Mouse (Mus musculus) ovary, postnatal 10 days (tissue): ENCODE measurements around the gene Ror1.
A peak's percentile ranks its signal among the peaks of the same experiment; 100 is the strongest.

Experiments used
- DNase-seq: peaks from one replicate; pipeline ENCODE4 v3.0.0; 2022; ENCODE audit warnings: low spot score

Ror1 gene

DNA sequence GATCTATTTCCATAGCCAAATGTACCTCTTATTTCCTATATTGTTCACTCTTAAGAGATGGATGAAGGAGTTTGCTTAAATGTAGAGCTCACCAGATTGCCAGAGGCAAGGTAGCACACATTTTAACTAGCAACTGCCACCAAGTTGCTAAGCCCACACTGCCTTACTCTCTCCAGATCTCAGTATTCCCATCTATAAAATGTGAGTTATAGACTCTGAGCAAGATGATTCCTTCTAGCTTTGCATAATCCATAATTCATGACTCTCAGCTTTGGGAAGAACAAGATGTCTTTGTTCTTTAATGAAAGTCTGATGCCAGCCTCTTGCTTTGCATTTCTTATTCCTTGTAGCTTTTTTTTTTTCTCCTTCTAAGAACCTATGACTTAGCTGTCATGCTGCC lies 64.6 kb downstream of the Ror1 start:
- no peak for DNase-seq

DNA sequence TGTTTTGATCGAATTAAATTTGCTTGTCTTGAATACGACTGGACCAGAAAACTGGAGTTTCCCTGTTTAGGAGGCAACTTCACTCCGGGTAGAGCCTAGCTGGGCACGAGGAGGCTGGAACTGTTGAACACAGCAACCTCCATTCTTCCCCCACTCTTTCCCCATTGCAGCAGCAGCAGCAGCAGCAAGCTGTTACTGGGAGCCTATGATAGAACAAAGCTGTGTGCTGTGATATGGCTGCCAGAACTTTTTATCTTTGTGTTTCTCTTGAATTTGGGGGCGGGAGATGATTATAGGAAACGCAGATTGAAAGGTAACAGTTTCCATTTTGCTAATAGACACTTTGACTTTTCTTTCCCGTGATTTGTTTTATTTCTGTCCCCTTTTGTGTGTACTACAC lies 70.2 kb downstream of the Ror1 start:
- no peak for DNase-seq

DNA sequence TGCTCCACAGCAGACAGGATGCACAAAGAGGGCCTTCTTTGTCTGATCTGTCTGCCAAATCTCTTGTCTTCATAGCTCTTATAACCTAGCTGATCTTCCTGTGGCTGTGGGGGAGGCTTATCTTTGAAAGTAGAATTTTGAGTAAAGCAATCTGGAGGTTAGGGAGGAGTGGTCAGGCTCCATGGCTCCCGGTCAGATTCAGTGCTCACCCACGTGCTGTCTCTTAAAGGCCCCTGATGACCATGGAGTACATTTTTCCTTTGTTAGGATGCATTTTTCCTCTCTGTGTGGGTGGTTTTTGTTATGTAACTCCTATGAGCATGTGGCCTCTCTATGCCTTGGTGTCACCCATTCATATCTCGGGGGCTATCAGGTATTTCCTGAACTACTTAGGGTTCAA lies 71.3 kb downstream of the Ror1 start:
- no peak for DNase-seq

DNA sequence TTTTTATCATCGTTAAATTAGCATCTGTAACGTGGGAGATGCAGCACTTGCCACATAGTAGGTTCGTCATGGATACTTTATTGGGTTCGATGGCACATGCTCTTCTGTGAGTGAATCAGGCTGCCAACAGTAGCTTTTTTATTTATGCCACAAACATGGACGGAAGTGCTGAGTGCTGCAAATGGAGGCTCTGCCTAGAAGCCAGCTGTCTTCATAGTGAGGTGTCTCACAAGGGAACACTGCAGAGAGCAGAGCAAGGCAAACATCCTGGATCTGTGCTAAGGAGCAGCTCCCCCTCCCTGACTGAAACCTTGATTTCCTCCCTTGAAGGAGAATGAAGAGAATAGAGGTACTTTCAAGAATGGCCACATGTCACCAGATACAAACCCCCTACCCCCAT lies 74.1 kb downstream of the Ror1 start:
- DNase-seq = no peak

DNA sequence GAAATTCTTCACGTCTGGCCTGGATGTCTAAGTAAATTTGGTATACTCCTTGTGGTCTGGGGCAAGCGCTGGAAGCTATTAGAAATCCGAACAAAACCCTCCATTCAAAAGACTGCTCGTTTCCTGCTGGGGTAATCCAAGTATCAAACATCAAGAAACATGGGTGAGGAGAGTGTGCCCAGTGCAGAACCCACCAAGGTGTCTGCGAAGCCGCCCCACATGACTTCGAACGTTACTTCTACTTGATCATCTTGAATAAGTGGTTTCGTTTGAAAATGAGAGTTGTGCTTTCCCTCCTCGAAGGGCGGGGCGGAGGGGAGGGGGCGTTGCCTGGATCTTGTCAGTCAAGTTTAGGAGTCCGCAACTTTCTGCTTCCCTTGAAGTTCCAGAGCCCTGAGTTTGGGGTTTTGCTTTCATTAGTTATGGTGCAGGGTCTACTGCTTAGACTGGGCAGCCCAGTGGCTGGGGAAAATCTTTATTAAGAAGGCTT lies 74.6 kb downstream of the Ror1 start:
- no peak for DNase-seq

DNA sequence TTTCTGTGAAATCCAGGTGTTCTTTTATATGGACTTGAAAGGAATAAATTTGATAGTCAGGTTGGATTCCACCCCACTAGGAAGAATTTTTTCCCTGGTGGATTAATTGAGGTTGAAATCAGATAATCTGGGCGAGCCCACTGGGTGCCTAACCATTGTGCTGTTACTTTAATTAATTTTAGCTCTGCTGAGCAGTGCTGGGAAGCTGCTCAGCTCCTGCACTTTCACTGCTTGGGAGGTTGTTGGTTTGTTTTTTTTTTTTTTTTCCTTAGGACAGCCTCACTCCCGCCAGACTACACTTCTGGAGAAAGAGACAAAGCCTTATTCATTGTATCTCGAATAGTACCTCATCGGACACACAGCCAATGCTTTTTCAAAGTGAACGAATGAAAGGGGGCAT lies 75.2 kb downstream of the Ror1 start:
- DNase-seq = no peak

DNA sequence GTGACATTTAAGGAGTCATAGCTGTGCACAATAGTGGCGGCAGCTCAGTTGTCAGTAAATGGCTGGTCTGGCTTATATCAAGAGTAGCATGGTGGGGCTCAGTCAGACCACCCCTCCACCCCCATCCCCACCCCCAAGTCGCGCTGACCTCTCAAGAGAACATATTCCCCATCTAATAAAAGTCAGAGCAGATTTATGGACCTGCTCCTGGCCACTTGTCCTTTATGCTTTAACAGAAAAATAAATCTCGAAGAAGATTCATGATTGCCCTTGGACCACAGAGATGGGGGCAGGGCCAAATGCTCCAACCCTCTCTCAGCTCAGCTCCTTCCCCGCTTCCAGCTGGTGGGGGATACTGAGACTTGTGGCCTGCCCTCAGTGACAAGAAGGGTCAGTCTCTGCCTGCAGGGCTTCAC lies 75.9 kb downstream of the Ror1 start:
- DNase-seq = no peak

DNA sequence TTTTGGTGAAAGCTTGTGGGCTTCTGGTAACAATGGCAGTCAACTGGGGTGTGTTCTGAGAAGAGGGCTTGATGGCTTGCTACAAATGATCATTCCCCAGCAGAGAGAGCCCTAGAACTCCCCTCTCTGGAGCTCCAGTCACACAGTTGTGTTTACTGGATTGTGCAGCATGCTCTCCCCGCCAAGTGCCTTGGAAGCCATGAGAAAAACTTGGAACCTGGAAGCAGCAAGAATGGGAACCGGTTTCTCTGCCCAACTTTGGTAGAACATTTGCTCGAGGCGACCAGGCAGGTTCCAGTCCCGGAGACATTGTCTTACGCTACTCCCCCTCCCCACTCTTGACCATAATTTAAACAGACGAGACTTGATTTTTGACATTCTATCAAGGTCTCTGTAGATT lies 80.0 kb downstream of the Ror1 start:
- DNase-seq = no peak

DNA sequence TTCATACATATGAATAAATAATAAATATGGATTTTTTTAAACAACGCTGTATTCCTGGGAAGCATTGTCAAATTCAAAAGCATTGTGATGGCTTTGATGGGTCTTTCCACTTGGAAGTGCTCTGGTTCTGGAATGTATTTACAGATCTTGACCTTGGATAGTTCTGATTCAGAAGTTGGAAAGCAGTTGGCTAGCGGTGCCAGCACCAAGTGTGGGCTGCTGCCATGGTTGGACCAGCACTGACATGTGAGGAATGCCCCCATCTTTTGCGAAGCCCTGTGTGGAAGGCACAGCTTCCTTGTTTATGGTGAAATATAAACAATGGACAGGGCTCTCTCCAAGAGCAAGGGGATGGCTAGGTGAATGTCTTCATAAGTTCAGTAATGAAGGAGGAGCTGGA lies 82.7 kb downstream of the Ror1 start:
- DNase-seq = no peak

DNA sequence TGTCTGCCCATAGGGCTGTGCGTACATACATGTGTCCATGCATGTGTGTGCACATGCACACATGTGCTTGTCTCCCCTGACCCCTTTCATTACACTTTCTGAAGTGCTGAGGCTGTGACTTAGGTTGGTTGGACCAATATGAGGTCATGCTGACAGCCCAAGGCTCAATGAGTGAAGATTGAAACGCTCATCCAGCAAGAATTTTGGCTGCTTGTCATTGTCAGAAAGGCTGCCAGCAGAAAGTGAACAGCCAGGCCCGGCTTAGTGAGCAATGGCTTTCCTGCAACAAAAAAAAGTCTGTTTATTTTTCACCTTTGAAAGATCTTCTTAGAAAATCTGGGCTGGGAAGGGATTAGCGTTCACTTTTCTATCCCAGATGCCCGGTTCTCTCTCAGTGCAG lies 86.1 kb downstream of the Ror1 start:
- DNase-seq = no peak

DNA sequence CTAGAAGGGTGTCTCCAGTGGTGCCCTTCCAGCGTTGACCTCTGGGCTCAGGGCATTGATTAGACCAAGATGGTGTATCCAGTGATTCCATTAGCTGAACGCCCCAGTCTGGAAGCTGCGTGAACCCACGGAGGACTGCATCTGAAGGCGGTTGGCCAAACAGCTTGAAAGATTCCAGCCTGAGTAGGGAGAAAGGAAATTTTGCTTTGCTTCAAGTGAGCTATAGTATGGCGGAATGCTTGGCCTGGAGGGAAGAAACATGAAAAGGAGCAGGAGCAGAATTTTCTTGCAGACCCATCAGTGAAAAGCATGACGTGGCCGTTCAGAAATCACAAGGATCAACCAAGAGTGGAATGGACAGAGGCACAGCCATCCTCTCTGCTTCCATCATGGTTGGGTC lies 91.2 kb downstream of the Ror1 start:
- no peak for DNase-seq

DNA sequence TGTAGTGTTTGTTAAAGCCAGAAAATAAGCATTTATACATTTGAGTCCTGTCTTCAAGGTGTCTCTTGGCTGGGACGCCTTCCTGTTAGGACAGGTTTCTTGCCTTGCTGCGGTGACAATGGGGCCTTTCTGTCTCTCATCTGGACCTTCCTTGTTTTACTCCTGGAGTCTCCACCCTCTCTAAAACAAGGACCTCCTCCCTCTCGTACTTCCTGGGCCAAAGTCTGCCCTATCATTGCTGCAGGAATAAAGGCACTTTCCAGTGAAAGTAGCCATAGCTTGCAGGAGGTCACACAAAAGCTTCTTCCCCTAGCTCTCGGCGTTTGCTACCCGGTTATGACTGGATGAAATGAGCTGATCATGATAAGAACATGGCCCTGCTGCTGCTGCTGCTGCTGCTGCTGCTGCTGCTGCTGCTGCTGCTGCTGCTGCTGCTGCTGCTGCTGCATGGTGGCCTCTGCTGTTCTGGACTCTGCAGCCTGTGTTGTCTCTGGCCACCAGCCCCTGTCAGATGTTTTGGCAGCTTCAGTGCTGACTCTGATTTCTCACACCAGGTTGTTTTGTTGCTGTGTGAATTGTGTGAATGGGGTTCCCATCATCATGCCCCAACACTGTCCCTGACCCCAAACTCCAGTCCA lies 92.1 kb downstream of the Ror1 start:
- DNase-seq = peak; percentile 9

DNA sequence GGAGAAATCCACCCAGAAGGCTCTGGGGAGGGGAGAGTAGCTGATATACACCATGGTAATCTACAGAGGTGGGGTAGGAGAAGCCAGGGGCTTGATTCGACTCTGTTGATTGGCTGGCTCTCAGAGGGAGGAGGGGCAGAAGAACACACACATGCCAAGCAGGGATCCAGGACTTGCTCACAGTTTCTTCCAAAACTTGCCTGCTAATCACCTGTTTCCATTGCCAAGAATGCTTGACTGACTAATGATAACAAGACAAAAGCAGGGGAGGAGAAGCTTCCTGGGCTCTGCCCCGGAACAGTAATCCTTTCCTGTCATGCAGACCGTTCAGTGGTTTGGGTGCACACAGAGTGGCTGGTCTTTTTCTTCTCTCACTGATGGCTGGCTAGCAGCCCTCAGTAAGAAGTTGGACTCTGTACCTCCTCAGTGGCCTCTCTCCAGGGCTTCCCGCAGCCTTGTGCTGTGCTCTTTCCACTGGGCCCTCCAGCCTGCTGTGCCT lies 92.7 kb downstream of the Ror1 start:
- DNase-seq = no peak

DNA sequence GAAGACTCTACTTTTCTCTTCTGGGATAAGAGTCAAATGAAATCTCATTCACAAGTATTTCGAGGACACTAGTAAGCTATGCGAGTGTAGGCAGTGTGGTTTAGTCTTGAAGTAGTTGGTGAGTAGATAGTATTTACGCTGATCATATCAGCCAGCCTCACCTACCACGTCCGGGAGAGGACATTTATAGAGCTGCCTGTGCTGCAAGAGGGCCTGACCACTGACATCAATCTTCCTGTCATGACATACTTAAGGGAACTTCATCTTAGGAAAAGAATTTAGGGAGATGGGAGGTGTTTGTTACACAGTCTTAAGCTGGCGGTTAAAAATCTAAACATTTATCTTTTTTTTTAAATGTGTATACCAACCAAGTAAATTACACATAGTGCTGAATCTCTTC lies 95.9 kb downstream of the Ror1 start:
- DNase-seq = no peak

DNA sequence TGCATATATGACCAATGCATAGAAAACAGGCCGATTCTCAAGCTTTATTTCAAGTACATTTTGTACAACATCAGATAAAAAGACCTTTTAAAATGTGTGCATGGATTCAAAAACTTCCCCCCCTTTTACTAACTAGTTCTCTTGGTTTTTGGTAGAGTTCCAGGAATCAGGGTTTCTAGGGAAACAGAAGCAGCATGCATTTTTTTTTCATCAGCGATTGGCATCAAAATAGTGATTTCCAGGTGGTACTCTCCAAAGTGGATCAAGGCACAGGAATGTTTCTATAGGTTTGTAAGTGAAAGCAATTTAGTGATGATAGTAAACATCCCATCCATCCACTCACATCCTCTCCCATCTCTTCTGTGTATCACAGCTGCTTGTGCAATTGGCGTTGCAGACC lies 98.5 kb downstream of the Ror1 start:
- DNase-seq = no peak

DNA sequence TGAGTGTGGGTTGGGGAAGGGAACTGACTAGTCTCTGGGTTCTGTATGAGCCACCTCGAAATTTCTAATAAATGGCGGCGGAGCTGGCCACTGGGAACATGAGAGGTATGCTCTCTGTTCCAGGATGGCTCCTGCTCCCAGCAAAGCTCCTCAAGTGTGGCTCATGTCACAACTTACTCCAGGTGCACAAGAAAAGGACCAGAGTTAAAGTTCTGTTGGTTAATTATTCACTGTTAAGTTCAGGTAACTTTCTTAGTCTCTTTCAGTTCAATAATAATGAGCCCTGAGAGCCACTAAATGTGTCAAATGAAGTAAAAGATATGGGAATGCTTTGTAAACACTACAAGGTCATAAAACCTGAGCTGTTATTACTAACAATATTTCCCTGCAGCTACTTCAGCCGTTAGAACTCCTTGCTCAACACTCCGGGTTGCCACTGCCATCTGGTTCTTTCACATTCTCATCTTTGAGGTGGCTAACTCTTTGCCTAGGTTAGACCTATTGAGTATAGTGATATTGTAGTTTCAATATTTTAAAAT lies 100.7 kb downstream of the Ror1 start:
- DNase-seq = no peak

DNA sequence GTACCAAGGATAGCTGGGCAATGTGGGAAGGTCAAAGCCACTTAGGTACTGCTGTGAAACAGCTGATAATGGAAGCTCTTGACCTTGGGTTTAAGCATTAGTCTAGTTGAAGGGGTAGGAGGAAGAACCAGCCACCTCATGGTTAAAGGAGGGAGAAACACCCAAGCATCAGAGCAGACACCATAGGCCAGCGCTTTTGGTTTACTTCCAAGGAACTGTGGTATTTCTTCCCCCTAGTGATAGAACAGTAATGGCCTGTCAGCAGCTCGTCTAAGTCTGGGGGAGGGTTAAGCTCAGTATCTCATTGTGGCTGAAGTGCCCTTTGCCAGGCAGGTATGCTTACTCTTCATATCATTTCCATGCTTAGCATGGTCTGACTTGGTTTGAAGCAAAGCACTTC lies 102.7 kb downstream of the Ror1 start:
- no peak for DNase-seq

DNA sequence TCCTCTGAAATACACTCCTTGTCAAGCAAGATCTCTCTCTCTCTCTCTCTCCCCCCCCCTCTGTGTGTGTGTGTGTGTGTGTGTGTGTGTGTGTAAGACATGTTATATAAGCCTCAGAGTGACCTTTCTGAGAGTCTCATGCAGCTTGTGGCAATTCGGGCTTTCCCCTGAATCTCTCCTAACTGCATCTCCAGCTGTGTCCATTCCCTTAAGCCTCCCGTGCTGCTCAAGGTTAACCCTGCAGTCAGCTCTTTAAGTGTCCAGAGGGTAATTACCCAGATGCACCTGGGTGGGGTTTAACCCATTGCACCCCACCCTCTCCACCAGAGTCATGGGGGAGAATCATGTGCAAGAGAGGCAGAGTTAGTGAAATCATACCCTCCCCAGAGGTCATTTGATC lies 105.7 kb downstream of the Ror1 start:
- no peak for DNase-seq

DNA sequence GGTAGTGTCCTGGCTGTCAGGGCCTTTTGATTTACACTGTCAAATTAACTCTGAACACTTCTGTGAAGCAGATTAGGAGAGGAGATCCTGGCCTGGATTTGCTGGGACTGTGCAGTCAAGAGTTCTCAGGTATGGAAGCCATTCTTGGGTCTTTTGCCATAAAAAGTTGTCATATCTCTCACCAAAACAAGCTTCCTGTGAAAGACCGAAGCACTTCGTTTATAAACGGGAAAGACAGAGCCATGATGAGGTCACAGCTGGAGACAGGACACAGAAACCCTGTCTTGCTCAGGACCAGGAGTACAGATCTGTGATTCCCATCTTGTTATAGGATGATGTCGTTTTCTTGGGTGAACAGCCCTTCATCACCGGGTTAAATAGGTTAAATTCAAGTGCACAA lies 107.5 kb downstream of the Ror1 start:
- DNase-seq = no peak

DNA sequence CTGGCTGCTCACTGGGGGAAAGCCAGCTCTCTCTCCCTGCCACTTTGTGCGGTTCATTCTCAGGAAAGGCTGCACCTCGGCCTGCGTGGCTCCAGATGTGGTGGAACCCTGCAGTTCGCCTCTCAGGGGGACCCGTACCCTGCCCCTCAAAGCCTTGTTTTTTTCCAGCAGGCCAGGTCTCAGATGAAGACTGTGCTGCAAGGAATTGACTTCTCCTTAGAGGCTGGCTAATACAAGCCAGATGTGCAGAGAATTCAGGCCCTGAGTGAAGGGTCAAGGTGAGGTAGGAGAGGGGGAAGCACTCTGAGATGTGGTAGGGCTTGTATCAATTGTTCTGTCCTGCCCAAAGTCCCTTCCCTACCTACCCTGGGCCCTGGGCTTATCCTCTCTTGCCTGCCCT lies 108.1 kb downstream of the Ror1 start:
- DNase-seq = no peak

DNA sequence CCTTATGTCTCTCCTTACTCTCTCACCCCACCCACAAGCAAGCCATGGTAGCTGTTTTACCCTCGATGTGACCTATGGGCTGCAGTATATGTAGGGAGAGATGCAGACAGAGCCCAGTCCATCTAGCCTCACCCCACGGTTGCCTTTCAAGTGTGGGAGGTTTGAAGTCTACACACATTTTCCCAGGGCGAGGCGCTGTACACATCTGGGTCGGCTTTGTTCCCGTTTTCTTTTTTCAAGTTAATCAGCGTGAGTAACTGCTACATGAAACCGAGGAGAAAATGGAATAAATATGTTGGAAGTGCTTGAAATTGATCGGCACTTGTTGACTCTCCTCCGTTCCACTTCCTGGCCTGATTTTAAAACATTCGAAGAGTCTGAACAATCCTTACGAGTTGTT lies 108.8 kb downstream of the Ror1 start:
- no peak for DNase-seq

DNA sequence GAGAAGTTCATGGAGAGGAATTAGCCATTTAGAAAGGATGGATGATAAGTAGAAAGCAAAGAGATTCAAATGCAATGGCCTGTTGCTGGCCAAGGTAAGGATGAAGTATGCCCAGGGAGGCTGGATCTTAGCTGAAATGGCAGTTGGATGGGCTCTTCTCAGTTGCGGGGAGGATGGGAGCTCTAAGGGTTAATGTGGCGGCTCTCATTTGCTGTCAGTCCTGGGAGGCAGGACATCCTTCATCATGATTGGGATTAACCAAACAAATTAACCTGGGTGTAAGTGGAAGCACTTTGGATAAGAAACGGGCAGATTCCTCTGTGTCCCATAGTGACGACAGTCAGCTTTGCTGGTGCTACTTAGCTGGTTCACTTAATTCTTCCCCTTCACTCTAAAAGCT lies 112.5 kb downstream of the Ror1 start:
- DNase-seq = no peak

DNA sequence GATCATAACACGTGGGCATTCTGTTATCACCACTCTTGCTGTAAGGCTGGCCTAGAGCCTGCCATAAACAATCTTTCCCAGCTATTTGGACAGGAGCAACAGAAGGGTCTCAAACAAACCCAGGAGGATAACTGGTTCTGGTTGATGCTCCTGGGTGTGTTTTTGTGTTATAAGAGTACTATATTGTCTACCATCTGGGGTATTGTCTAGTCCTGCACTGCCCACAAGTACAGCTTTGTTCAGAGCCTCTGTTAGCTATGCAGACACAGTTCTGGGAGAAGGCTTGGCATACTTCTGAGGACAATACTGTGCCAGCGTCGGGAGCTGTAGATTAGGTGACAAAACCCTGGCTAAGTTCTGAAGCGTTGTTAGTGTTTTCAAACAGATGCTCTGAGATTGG lies 113.5 kb downstream of the Ror1 start:
- no peak for DNase-seq

DNA sequence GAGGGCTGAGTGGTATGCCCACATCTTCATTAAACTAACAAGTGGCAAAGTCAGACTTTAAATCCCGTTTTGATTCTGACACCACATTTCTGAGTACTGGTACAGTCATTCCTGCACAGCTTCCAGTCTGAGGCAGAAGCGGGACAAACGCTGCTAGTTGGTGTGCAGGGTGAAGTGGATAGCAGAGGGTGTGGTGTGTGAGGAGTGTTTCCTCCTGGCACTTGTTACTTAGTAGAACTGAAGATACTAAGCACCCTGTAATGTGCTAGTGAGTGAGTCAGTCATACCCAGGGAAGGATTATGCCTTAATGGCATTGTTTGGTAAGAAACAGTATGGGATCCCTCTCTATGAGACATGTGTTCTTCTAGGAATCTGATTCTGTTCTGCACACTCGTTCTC lies 115.7 kb downstream of the Ror1 start:
- DNase-seq = no peak
